Mouse (Mus musculus): ENCODE measurements around the gene Pes1. TPM values are rescaled to one million over a fixed set of nuclear protein-coding genes. Genes with fewer than 3 reads are reported as not detected.
"Not testable (repeated sequence)": the region's sequence is repeated elsewhere in the genome, so short reads cannot be mapped to it uniquely, and the experiment has no call there.

Gene Pes1
- total RNA-seq (2014; fragmentation: Nextera tagmentation) (69.2 and 87.0 TPM in 2 replicates), total RNA-seq (2017) (124 and 182 TPM in 2 replicates)

DNA sequence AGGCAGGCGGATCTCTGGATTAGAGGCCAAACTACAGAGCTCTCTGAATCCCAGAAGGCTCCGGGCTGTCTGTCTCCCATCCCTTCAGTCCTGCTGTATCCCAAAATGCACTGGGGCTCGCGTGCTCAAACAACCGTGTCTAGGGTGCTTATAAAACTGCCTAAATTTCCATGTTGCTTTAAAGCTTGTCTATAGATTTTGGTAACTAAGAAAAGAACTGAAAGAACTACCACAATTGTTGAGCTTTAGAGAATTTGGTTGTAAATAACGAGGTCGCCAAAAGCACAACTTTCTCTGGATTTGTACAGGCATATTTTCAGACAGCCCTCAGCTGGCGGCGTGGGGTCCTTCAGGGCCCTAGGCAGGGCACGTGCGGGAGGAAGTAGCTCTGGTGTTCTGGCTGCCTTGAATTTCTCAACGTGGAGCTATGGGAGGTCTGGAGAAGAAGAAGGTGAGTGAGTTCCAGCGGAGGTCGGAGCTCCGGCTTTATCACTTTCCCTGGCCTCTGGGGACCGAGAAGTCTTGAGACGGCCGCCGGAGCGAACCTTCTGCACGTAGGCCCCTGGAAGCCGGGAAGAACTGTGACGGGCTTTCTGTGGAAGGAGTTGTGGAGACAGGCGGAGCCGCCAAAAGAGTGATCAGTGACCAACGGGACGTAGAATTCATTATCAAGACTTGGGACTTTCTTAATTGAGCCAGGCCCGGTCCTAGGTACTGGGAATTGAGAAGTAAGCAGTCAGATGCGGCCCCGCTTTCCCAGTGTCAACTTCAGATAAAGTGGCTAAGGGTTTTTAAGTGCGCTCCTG lies at the start of gene Pes1:
Gene Pes1, plus strand, starts transcription at position 366 of the 806 bp plus-strand sequence.
- ATAC-seq (replicated peaks; ENCODE audit: poor library complexity, severe bottlenecking), result peak; percentile 90

DNA sequence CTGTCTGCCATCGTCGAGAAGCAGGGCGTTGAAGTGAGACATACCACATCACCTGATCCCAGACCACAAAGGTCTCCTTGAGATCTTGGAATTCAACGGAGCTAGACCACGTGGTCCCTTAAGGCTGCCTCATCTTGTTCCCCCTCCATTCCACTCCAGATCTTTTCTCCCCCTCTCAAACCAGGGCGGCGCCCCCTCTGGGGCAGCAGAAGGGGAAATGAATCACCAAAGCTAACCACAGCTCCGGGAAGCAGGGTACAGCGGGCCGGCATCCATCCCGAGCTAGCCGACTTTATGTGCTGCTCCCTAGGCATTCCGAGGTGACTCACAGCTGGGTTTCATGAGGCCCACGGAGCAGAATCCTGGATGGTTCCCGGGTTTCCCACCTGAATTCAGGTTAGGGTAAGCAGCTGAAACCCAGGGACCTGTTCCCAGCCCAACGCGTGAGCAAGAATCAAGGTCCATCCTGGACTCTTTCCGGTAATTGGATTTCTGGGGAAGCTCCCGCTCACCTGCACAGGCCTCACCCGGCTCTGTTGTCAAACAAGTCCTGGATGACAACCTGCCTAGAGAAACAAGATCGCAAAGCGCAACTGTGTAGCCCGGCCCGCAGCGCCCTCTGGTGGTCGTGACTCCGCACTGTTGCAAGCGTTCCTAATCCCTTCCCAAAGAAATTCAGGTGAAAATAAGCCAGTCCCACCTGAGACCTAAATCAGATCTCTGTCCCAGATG lies 49.5 kb upstream of the Pes1 start, which contains the start of gene Slc35e4:
Gene Slc35e4, minus strand, starts transcription at position 556 of the 732 bp plus-strand sequence.
- ATAC-seq (replicated peaks; ENCODE audit: poor library complexity, severe bottlenecking), result peak; percentile 69

DNA sequence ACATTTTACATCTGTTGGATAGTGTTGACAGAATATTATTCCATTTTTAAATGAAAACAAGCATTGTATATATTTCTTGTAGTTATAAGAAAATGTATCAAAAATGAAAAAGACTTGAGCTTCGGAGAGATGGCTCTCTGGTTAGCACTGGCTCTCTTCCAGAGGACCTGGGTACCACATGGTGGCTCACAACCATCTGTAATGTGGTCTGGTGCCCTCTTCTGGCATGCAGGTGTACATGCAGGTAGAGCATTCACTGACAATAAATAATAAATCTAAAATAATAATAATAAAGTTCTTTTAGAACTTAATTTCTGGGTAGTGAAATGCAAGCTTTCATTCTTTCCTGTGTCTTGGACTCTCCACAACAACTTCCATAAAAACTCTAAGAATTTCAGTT lies 45.0 kb upstream of the Pes1 start:
- no peak for ATAC-seq (replicated peaks; ENCODE audit: poor library complexity, severe bottlenecking)

DNA sequence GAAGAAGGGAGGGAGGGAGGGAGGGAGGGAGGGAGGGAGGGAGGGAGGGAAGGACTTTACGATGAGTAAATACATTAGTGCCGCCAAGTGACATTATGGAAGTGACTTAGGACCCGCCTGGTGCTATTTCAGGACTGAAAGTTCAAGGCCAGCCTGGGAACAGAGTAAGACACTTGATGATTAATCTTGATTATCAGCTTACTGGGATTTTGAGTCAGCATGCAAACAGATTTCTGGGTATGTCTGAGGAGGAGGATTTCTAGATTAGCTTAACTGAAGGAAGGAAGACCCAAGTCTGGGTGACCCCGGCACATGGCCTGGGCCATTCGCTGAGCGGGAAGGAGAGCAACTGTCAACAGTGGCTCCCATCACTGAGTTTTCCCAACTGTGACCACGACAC lies 43.3 kb upstream of the Pes1 start:
- no peak for ATAC-seq (replicated peaks; ENCODE audit: poor library complexity, severe bottlenecking)

DNA sequence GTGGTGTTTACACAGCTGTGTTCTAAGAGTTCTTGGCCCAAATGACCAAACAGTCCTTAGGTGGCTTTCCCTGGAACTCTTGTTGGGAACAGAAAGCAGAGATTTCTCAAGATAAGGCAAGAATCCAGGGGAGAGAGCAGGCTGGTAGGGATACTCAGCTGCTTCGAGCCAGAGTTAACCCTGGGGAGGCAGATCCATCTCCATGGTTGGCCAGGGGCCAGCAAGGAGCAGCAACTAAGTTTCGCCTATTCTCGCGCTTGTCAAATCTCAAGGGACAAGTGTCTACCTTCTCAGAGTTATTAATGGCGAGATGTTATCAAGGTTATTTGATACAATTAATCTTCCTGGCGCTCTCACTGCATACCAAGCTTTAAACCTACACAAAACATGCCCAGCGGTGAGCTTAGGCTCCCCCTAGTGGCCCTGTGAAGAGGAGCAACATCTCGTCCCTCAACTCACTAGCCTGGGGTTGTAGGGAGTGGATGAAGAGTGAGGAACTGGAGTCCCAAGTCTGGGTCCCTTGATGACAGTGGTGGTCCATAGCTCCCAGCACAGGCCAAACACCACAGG lies 42.4 kb upstream of the Pes1 start:
- ATAC-seq (replicated peaks; ENCODE audit: poor library complexity, severe bottlenecking), result peak; percentile 84

DNA sequence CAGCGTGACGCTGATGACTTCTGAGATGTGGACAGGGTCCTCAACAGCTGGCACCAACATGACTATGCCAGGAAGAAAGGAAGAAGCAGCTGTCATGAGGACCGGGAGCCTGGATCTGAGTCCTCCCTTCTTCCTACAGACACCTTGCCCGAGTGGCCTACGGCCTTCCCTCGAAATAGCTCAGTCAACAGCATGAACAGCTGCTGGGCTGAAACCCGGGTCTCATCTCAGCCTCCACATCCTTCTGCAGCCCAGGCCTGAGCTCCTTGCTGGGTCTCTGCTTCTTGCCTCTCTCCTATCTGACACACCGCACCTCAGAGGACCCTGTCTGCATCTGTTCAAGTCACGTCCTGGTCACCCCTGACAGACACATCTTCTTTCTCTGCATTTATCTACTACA lies 41.7 kb upstream of the Pes1 start:
- ATAC-seq (replicated peaks; ENCODE audit: poor library complexity, severe bottlenecking), result no peak

DNA sequence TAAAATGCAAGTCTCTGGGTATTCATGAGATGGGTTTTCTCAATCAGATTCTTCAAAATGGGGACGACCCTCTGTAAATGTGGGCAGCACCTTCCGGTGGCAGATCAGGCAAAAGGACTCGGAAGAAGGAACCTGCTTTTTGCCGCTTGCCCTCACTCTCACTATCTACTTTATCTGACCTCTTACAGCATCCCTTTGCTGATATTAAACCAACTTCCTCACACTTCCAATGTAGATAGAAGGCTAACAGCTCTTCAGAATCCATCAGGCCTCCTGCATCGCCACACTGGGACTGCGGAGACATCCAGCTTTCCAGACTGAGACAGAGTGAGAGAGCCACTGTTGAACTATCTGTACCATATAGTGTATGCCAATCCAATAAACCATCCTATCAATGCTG lies 41.0 kb upstream of the Pes1 start:
- ATAC-seq (replicated peaks; ENCODE audit: poor library complexity, severe bottlenecking), result no peak

DNA sequence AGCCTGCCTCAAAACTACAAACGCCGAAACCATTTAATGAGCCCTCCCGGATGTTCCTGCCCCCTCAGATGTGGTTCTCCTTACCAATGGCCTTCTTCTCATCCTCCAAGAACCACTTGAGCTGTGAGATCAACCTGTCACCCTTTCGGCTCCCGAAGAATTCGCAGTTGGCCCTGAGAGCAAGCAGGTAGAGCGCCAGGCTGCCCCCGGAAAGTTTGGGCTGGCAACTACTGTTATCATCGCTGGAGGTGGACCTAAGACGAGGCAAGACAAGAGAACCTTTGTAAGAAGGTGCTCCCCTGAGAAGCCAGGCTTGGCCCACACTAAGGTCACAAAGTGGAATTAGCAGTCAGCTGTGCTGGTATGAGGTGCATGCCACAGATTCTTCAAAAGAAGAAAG lies 37.9 kb upstream of the Pes1 start:
- ATAC-seq (replicated peaks; ENCODE audit: poor library complexity, severe bottlenecking), result no peak

DNA sequence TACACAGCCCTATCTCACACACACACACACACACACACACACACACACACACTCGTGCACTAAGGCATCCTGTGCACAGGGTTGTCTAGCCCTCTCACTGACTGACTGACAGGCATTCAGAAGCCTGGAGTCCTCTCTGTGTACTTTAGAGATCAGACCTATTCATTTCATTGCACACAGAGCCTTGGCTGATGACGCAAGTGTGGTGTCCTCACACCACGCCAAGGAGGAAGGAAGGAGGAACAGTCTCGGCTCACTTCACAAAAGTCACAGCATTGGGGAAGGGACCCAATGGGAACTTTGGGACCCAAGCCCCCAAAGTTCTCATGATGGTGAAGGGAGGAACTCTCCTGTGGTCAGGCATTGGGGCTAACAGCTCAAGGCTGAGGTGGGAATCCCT lies 33.8 kb upstream of the Pes1 start:
- ATAC-seq (replicated peaks; ENCODE audit: poor library complexity, severe bottlenecking), result peak; percentile 91

DNA sequence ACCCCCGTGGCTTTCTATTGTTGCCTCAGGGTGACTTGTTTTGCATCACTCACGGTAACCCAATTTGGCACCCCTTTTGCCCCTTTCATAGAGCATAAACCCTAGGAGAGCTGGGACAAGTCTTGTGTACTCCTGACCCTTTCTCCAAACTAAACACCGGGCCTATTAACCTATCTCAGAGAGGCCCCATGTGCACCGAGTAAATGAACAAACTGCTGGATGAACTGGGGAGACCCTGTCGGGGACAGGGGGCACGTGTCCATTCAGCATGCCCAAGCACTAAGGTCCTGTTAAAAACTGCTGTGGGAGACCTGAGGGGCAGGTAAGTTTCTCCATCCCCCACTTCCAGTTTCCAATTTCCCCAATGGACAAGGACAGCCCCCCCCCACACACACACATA lies 32.8 kb upstream of the Pes1 start:
- ATAC-seq (replicated peaks; ENCODE audit: poor library complexity, severe bottlenecking), result no peak

DNA sequence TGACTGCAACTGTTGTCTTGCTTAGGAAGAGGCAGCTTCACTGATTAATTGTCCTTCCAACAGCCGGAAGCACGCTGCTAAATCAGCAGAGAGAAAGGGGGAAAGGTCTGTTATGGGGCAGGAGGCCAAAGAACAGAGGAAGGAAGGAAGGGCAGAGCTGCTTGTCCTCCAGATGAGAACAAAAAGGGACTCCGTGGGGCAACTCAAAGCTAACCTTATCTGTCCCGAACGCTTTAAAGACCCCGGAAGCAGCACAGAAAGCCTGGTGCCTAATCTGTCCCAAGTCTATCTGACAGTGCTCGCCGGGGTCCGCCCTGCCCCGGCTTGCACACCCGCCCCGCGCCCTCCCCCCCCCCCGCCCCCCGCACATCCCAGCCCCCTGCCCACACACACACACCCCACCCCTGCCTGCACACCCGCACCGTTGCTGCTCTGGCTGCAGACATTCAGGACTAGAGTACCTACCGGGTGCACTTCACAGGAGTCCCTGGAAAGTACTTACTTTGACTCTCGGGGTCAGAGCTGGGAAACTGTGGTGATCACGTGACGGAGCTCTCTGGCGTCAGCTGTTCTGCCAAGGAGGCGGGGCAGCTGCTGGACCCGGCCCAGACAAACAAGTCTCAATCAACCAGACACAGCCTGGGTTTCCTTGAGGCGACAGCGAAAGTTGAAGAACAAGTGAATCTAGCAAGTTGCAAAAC lies 32.1 kb upstream of the Pes1 start, which contains the start of gene Tcn2:
Gene Tcn2, minus strand, starts transcription at position 649 of the 701 bp plus-strand sequence.
- ATAC-seq (replicated peaks; ENCODE audit: poor library complexity, severe bottlenecking), result peak; percentile 65

DNA sequence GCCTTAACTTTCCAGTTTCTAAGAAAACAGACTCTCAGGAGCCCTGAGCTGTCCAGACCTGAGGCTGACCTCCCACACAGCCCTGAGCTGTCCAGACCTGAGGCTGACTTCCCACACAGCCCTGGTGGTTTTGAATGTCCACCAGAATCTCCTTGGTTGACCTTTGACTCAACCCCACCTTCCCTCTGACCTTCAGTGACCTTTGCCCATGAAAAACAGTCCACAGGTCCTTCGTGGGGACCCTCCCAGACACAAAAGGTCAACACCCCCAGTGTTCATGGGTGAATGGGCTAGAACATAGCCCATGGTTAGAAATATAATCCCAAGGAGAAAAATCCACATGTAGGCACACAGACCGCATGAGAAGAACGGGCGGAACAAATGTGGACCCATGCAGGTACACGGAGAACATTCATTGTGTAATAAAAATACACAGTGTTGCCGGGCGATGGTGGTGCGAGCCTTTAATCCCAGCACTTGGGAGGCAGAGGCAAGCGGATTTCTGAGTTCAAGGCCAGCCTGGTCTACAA lies 30.0 kb upstream of the Pes1 start:
- ATAC-seq (replicated peaks; ENCODE audit: poor library complexity, severe bottlenecking), result no peak

DNA sequence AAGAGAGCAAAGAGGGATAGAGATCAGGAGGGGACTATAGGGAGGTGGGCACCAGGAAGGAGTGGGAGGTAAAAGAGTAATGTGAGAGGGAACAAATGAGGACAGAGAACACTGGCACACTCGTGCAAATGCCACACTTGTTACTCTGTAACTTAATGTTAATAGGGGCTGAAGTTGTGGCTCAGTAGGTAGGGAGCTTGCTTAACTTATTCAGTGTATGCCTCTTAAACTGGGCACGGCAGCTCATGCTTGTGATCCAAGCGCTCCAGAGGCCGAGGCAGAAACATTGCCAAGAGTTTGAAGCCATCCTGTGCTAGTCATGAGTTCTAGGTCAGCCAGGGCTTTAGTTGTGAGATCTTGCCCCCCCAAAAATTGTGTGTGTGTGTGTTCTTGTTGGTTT lies 28.6 kb upstream of the Pes1 start:
- no peak for ATAC-seq (replicated peaks; ENCODE audit: poor library complexity, severe bottlenecking)

DNA sequence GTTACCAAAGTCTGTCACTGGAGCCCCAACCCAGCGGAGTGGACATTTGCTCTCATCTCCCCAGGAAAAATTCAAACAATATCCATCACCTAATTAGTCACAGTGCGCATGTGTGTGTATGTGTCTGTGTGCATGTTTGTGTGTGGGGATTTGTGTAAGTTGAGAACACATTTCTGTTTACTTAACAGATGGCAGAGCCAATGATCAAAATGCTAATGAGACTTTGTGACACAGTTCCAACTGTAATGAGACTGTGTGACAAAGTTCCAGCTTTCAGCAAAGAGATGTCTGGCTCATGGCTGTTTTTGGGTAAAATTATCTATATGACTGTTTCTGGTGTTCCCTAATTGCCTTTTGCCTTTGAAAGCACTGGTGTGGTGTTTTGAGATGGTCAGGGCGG lies 27.5 kb upstream of the Pes1 start:
- no peak for ATAC-seq (replicated peaks; ENCODE audit: poor library complexity, severe bottlenecking)

DNA sequence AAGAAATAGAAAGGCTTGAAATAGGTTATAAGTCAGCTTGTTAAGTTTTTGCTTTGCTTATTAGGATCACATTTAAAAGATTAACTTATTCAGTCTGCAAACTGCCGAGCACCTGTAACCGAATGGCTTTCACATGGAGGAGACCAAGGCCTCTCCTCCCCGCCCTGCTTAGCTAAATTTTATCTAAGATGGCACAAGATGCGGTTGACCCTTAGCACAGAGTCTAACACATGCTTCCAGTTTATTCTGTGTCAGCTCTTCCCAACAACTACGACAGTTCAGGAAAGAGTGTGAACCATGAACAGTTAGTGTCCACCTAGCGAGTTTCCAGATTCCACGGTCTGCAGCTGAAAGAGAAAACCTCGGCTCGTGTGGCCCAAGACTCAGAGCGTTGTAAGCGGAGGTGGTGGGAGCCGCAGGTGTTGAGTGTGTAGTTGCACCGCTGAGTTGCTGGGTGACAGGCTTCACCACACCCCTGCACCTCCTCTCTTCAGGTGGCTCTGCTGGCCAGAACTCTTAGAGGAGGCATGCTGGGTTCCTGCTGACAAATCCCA lies 26.4 kb upstream of the Pes1 start:
- no peak for ATAC-seq (replicated peaks; ENCODE audit: poor library complexity, severe bottlenecking)

DNA sequence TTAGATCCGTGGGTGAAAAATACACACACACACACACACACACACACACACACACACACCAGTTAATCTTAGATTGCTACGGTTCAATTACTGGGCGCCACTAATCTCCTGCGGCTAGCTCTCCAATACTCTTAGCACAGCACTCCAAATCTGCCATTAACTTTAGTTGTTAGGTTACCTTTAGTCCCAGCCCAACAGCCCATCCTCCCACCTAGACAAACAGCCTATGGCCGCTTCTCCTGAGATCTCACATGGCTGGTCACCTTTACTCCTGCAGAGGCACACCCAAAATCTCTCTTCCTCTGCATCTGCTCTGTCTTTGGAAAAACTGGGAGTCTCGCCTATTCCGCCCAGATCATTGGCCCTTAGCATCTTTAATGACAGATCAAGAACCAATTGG lies 22.4 kb upstream of the Pes1 start:
- ATAC-seq (replicated peaks; ENCODE audit: poor library complexity, severe bottlenecking), result no peak

DNA sequence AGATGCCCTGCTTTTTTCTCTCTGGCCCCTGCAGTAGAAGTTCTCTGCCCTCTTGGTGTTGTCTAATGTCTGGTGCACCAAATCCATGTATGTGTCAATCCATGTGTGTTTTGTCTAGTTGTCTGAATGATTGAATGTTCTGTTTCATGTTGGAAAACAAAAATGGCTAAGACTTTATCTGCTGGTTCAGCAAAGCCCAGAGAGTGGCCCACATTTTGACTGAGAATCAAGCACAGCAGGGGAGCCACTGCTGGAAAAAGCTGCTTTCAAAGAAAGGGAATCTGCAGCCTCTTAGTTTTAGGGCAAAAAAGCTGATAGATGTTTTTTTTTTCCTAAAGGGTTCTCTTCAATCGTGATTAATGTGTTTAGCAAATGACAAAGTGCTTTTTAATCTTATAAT lies 17.4 kb upstream of the Pes1 start:
- ATAC-seq (replicated peaks; ENCODE audit: poor library complexity, severe bottlenecking), result no peak

DNA sequence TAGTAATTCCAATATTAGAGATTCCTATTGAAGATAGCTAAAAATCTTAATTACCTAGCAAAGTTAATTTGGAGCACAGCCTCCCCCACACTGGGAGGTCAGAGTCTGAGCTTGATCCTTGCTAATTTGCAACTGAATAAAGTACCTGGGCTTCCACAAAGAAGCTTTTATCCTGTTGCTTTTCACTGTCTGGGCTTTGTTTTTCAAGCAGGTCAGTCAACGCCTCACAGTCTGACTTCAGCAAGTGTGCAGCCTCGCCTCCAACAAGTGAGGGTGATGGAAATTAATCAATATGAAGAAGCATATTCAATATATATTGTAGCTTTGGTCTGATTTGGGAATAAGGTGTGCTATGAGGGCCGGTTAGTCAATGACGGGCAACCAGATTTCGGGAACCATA lies 8.9 kb upstream of the Pes1 start:
- not testable (repeated sequence) for ATAC-seq (replicated peaks; ENCODE audit: poor library complexity, severe bottlenecking)

DNA sequence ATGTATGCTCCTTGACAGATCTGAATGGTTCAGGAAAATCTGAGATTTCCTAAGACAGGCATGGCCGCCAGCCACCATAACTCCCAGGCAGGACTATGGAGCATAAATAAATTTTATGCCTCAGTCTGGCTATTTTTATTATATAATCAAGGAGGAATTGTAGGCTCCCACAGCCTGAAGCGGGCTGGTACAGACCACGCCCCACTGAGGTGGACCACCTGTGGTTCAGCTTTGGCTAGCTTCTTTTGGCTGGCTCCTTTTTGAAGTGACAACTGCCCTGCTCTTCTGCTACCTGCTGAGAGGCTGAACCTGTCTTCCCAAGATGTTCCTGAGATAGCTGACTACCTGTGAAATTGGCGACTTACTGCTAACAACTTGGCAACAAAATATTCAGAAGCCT lies 8.4 kb upstream of the Pes1 start:
- not testable (repeated sequence) for ATAC-seq (replicated peaks; ENCODE audit: poor library complexity, severe bottlenecking)

DNA sequence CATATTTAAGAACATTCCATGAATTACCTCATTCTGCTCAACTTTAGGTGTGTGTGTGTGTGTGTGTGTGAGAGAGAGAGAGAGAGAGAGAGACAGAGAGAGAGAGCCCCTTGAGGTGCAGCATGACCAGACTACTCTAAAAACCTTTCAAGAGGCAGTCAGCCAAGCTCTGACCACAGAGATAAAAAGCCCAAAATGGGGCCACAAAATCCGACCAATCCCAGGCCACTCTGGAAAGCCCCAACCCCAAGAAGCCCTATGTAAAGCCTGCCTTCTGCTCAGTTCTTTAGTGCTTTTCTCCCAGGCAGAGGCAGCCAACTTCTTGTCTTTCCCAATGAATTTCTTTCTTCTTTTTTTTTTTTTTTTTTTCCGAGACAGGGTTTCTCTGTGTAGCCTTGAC lies 2.9 kb upstream of the Pes1 start:
- no peak for ATAC-seq (replicated peaks; ENCODE audit: poor library complexity, severe bottlenecking)
